Mouse (Mus musculus) mouse embryonic stem cell (cell line): ENCODE results near the gene Cobll1.
"Not testable (repeated sequence)": the region's sequence is repeated elsewhere in the genome, so short reads cannot be mapped to it uniquely, and the experiment has no call there.

ENCODE experiments used
- in situ Hi-C, 2 experiments: fragments of 300-500 bp; cut with MboI; formaldehyde crosslinking; loops; 1 replicate in 1 of 2; 3 replicates in 1 of 2; pipeline ENCODE4 v1.14.3; 2019 to 2020; ENCODE audit warnings: low sequenced_read_pairs in 2 of 2, low pct_unique_long_range_greater_than_20kb in 1 of 2, mixed read lengths in 1 of 2; ENCODE audit not compliant: unreplicated experiment in 1 of 2

The Cobll1 gene

GRCm38 (mm10) chr2:65238964-65239570 lies at the start of gene Cobll1:
Gene Cobll1, minus strand, starts transcription at chr2:65239403.
- in situ Hi-C loops, result no loop called here

GRCm38 (mm10) chr2:65288696-65289095 lies 49.5 kb upstream of the Cobll1 start:
- in situ Hi-C loops, result no loop called here

GRCm38 (mm10) chr2:65285380-65285779 lies 46.2 kb upstream of the Cobll1 start:
- in situ Hi-C loops, result no loop called here

GRCm38 (mm10) chr2:65282979-65283378 lies 43.8 kb upstream of the Cobll1 start:
- in situ Hi-C loops, result no loop called here

GRCm38 (mm10) chr2:65279029-65279690 lies 40.0 kb upstream of the Cobll1 start:
- in situ Hi-C loops, result no loop called here

- in situ Hi-C loops, result no loop called here
These were observed 36.3 kb upstream of the Cobll1 start for GRCm38 (mm10) chr2:65275443-65276061.

GRCm38 (mm10) chr2:65273910-65274309 lies 34.7 kb upstream of the Cobll1 start:
- in situ Hi-C loops, result no loop called here

GRCm38 (mm10) chr2:65268731-65269130 lies 29.5 kb upstream of the Cobll1 start:
- in situ Hi-C loops, result no loop called here

- in situ Hi-C loops, result no loop called here
These were observed 28.6 kb upstream of the Cobll1 start for GRCm38 (mm10) chr2:65267834-65268233.

- in situ Hi-C loops, result no loop called here
These were observed 27.5 kb upstream of the Cobll1 start for GRCm38 (mm10) chr2:65266576-65267299.

GRCm38 (mm10) chr2:65262251-65262650 lies 23.0 kb upstream of the Cobll1 start:
- in situ Hi-C loops, result no loop called here

GRCm38 (mm10) chr2:65260828-65261227 lies 21.6 kb upstream of the Cobll1 start:
- in situ Hi-C loops, result not testable (repeated sequence)

GRCm38 (mm10) chr2:65260400-65260799 lies 21.2 kb upstream of the Cobll1 start:
- in situ Hi-C loops, result no loop called here

GRCm38 (mm10) chr2:65257446-65257845 lies 18.2 kb upstream of the Cobll1 start:
- in situ Hi-C loops, result no loop called here

GRCm38 (mm10) chr2:65256494-65257254 lies 17.5 kb upstream of the Cobll1 start:
- in situ Hi-C loops, result no loop called here

GRCm38 (mm10) chr2:65250589-65251104 lies 11.4 kb upstream of the Cobll1 start:
- in situ Hi-C loops, result no loop called here

GRCm38 (mm10) chr2:65249575-65249974 lies 10.4 kb upstream of the Cobll1 start:
- in situ Hi-C loops, result no loop called here

- in situ Hi-C loops, result no loop called here
These were observed 1.1 kb upstream of the Cobll1 start for GRCm38 (mm10) chr2:65240173-65240745.
